14 mouse cellular contexts compared by ENCODE assay signal in genomic region chr8:46566914-46567529, GRCm38 (mm10). TPM values are rescaled to one million over a fixed set of nuclear protein-coding genes. Genes with fewer than 3 reads are reported as not detected.
DNase-seq lines count a peak whose midpoint lies in the region; ATAC-seq and TF ChIP-seq lines count a peak whose summit lies in the region.
"Had no signal": no experiment of that assay in that cellular context is flagged by ENCODE, and none has a peak within 500 bp of the region (broad histone marks: within the 10 kb centered on the region; RNA-seq: fewer than 3 reads in every experiment).

No protein-coding gene starts in this region.

- TF ChIP-seq CTCF in CH12.LX (conservative IDR thresholded peaks at IDR 0.05 in 1 of 2, IDR thresholded peaks at IDR 0.05 in 1 of 2; ENCODE audit: low read depth in 2 of 2, low read length in 2 of 2), result no peak
- no peak for TF ChIP-seq CTCF in kidney, adult 2 months (conservative IDR thresholded peaks at IDR 0.05; ENCODE audit: insufficient read depth, insufficient read length, low read depth, low read length)

- no peak overlapping the region for H3K4me2 ChIP-seq in CH12.LX (ENCODE audit: insufficient read depth, low read depth, poor library complexity, severe bottlenecking)
- H3K4me2 ChIP-seq in heart, embryonic 11.5 days, result no peak overlapping the region
- H3K4me2 ChIP-seq: embryonic facial prominence, embryonic 15.5 days; heart, embryonic 15.5 days; hindbrain, embryonic 15.5 days had no signal

- peaks cover 25 to 61% of the 10 kb centered on the region in 2 experiments for H3K36me3 ChIP-seq in CH12.LX (replicated peaks in 1 of 2; ENCODE audit: control insufficient read depth in 1 of 2, insufficient read depth in 1 of 2, low read length in 1 of 2)
- H3K36me3 ChIP-seq in kidney, adult 2 months (ENCODE audit: control insufficient read depth, insufficient read depth, low read length), result no peaks in the 10 kb centered on the region
- H3K36me3 ChIP-seq in heart, embryonic 11.5 days (ENCODE audit: control insufficient read depth, insufficient read depth, low read length), result peaks cover 3% of the 10 kb centered on the region; the same call in 1 of the 2 replicates
- H3K36me3 ChIP-seq: embryonic facial prominence, embryonic 15.5 days; hindbrain, embryonic 15.5 days had no signal

- H3K27ac ChIP-seq in CH12.LX (ENCODE audit: insufficient read depth, low read depth), result no peak overlapping the region
- no peak overlapping the region for H3K27ac ChIP-seq in kidney, adult 2 months (ENCODE audit: insufficient read depth, low read depth, low read length)
- no peak overlapping the region for H3K27ac ChIP-seq in heart, embryonic 11.5 days (ENCODE audit: low read depth, low read length)
- H3K27ac ChIP-seq: embryonic facial prominence, embryonic 15.5 days; heart, embryonic 15.5 days; hindbrain, embryonic 15.5 days had no signal

- H3K79me2 ChIP-seq in CH12.LX (replicated peaks; ENCODE audit: control insufficient read depth, extremely low read depth, insufficient read depth, poor library complexity, severe bottlenecking), result no peaks in the 10 kb centered on the region

- intact Hi-C loops in left cerebral cortex, postnatal 36 days (cut with DNase I), result loop anchor here (2.0 kb wide), 1 partner anchor 50 kb away; the partner anchor contains the start of genes Casp3 and Primpol

- no peak for TF ChIP-seq POLR2A in CH12.LX (IDR thresholded peaks at IDR 0.05; ENCODE audit: low read depth, low read length)
- TF ChIP-seq POLR2A in kidney, adult 2 months (IDR thresholded peaks at IDR 0.05; ENCODE audit: low read depth, low read length), result no peak

- TF ChIP-seq EP300 in CH12.LX (IDR thresholded peaks at IDR 0.05; ENCODE audit: low read length), result no peak

- whole genome bisulfite sequencing in kidney, adult 2 months, result 92% methylated on average over 7 of the region's 7 CpGs
- WGBS in heart, embryonic 11.5 days (ENCODE audit: insufficient replicate concordance), result 86% methylated on average over 7 of the region's 7 CpGs

- H3K9me3 ChIP-seq in CH12.LX (replicated peaks; ENCODE audit: low read length), result no peaks in the 10 kb centered on the region
- no peaks in the 10 kb centered on the region for H3K9me3 ChIP-seq in heart, embryonic 11.5 days (replicated peaks; ENCODE audit: control insufficient read depth, low read length)
- H3K9me3 ChIP-seq: embryonic facial prominence, embryonic 15.5 days; heart, embryonic 15.5 days; hindbrain, embryonic 15.5 days had no signal

- ATAC-seq in heart, embryonic 11.5 days (replicated peaks; ENCODE audit: insufficient number of reproducible peaks, low FRiP score, low TSS enrichment), result no peak

- no peak overlapping the region for H3K9ac ChIP-seq in CH12.LX (ENCODE audit: insufficient read depth, low read depth)
- no peak overlapping the region for H3K9ac ChIP-seq in heart, embryonic 11.5 days (ENCODE audit: low read depth, low read length)
- H3K9ac ChIP-seq: embryonic facial prominence, embryonic 15.5 days; heart, embryonic 15.5 days; hindbrain, embryonic 15.5 days had no signal

- H3K4me3 ChIP-seq in CH12.LX (replicated peaks in 1 of 3; ENCODE audit: low read depth in 2 of 3, low read length in 2 of 3, poor library complexity in 1 of 3), result no peak overlapping the region
- H3K4me3 ChIP-seq in kidney, adult 2 months (ENCODE audit: insufficient read depth, low read depth, low read length), result no peak overlapping the region
- H3K4me3 ChIP-seq in heart, embryonic 11.5 days (ENCODE audit: low read depth, low read length), result no peak overlapping the region
- H3K4me3 ChIP-seq: embryonic facial prominence, embryonic 15.5 days; heart, embryonic 15.5 days; hindbrain, embryonic 15.5 days had no signal

- no peak for TF ChIP-seq RAD21 in CH12.LX (IDR thresholded peaks at IDR 0.05; ENCODE audit: low read depth, low read length)

- H3K4me1 ChIP-seq in CH12.LX (ENCODE audit: control insufficient read depth in 1 of 2, insufficient read depth in 2 of 2), result peaks cover 0 to 23% of the 10 kb centered on the region in 2 experiments; a peak in 2 of 4 replicates
- no peaks in the 10 kb centered on the region for H3K4me1 ChIP-seq in kidney, adult 2 months (ENCODE audit: control insufficient read depth, insufficient read depth, low read length)
- no peaks in the 10 kb centered on the region for H3K4me1 ChIP-seq in heart, embryonic 11.5 days (ENCODE audit: control insufficient read depth, insufficient read depth, low read length)
- H3K4me1 ChIP-seq: embryonic facial prominence, embryonic 15.5 days; hindbrain, embryonic 15.5 days had no signal

- dilution Hi-C loops in CH12.LX (cut with MboI; ENCODE audit: extremely low pct_ligation_motif_present, extremely low pct_unique_long_range_greater_than_20kb, low sequenced_read_pairs), result no loop called here

- peak; percentile 53 for DNase-seq in CH12.LX (ENCODE audit: extremely low read depth)
- peak; percentile 88 for DNase-seq in brain, adult 2 months (ENCODE audit: low read depth, low spot score)
- DNase-seq in layer of hippocampus, adult 9-10 months (ENCODE audit: low spot score), result peak; percentile 68
- DNase-seq in left cerebral cortex, postnatal 36 days (ENCODE audit: low spot score in 2 of 2), result peak; percentile 84 to 85
- DNase-seq in cerebellum, adult 11 months, result no peak
- DNase-seq in kidney, adult 2 months, result no peak
- DNase-seq: adrenal gland, postnatal 25 days; cerebellum, adult 8-10 months; kidney, postnatal 14 days; lung, adult 18-20 months had no signal

- in situ Hi-C loops in CH12.LX (cut with MboI; ENCODE audit: low pct_ligation_motif_present, low pct_unique_long_range_greater_than_20kb, low sequenced_read_pairs), result loop anchor here (25.0 kb wide), 1 partner anchor 820 kb away; no protein-coding TSS in a partner anchor

- H3K27me3 ChIP-seq in CH12.LX (replicated peaks), result no peaks in the 10 kb centered on the region
- no peaks in the 10 kb centered on the region for H3K27me3 ChIP-seq in kidney, adult 2 months (replicated peaks; ENCODE audit: control insufficient read depth, insufficient read depth, low read length)
- H3K27me3 ChIP-seq in heart, embryonic 11.5 days (ENCODE audit: control insufficient read depth, insufficient read depth, low read length), result no peaks in the 10 kb centered on the region
- H3K27me3 ChIP-seq: embryonic facial prominence, embryonic 15.5 days; heart, embryonic 15.5 days; hindbrain, embryonic 15.5 days had no signal

TF ChIP-seq in CH12.LX, 34 proteins besides CTCF, POLR2A, EP300 and RAD21:
- TF ChIP-seq NRF1 (IDR thresholded peaks at IDR 0.05; ENCODE audit: low read depth, low read length), result no peak
- 0 out of 2 replicates have a peak, but pooled peaks have one; percentile 40 for TF ChIP-seq BHLHE40 (IDR thresholded peaks at IDR 0.05; ENCODE audit: low read depth, low read length)

RNA-seq across cellular contexts. Expression of gene Cenpu, which starts 15.2 kb away (rescaled TPM):
- total RNA-seq in CH12.LX (2012; rRNA removed) (7.8 and 16.7 TPM in 2 replicates), CH12.LX (2014; rRNA removed) (26.8 and 32.4 TPM in 2 replicates)
- polyA plus RNA-seq in CH12.LX (2012; ENCODE audit: insufficient read length, low read depth), result 27.7 and 28.3 TPM in 2 replicates
- 1 to 10 TPM; 3.0 to 3.1 TPM for total RNA-seq in left cerebral cortex, postnatal 36 days (2021)
- polyA plus RNA-seq in kidney, adult 2 months (2012; rRNA removed), result 0.33 and 0.67 TPM in 2 replicates
- polyA plus RNA-seq in heart, embryonic 11.5 days (2014; fragmentation: Nextera tagmentation; extraction: Ambion mirVana), result 14.9 and 18.4 TPM in 2 replicates

RNA-seq across cellular contexts. Expression of gene Primpol, which starts 50.0 kb away (rescaled TPM):
- total RNA-seq in CH12.LX (2012; rRNA removed) (8.5 and 12.4 TPM in 2 replicates), CH12.LX (2014; rRNA removed) (16.7 and 17.8 TPM in 2 replicates)
- 15.3 and 16.2 TPM in 2 replicates for polyA plus RNA-seq in CH12.LX (2012; ENCODE audit: insufficient read length, low read depth)
- total RNA-seq in left cerebral cortex, postnatal 36 days (2021), result 1 to 10 TPM; 3.1 to 3.5 TPM
- 1.1 and 1.4 TPM in 2 replicates for polyA plus RNA-seq in kidney, adult 2 months (2012; rRNA removed)
- 9.7 and 10.8 TPM in 2 replicates for polyA plus RNA-seq in heart, embryonic 11.5 days (2014; fragmentation: Nextera tagmentation; extraction: Ambion mirVana)

RNA-seq across cellular contexts. Expression of gene Casp3, which starts 50.1 kb away (rescaled TPM):
- total RNA-seq in CH12.LX (2012; rRNA removed) (43.7 and 57.8 TPM in 2 replicates), CH12.LX (2014; rRNA removed) (105 and 114 TPM in 2 replicates)
- polyA plus RNA-seq in CH12.LX (2012; ENCODE audit: insufficient read length, low read depth), result 70.0 and 81.6 TPM in 2 replicates
- total RNA-seq in left cerebral cortex, postnatal 36 days (2021), result 10 to 100 TPM; 12.9 to 15.3 TPM
- 7.1 and 9.2 TPM in 2 replicates for polyA plus RNA-seq in kidney, adult 2 months (2012; rRNA removed)
- 49.2 and 59.2 TPM in 2 replicates for polyA plus RNA-seq in heart, embryonic 11.5 days (2014; fragmentation: Nextera tagmentation; extraction: Ambion mirVana)

Comparison
In these comparisons a context has a peak if more than half of its experiments do, and no peak if none do; other contexts are left out.
1. DNase-seq: peak in CH12.LX (single experiment), brain, adult 2 months (single experiment), layer of hippocampus, adult 9-10 months (single experiment) and left cerebral cortex, postnatal 36 days (2 of 2); none in cerebellum, adult 11 months (single experiment) and kidney, adult 2 months (single experiment).